Mouse (Mus musculus) forebrain, embryonic 12.5 days (tissue): ENCODE measurements at regions not wholly inside any gene's neighbourhood (a gene's known extent, or its start where the extent isn't known, plus 50 kb on each side); places are given as distances from the start of the nearest gene placed in this dataset.
A peak's percentile ranks its signal among the peaks of the same experiment; 100 is the strongest.

Experiments
- ATAC-seq: fragments of 200-750 bp; cut with Nextera tagmentation; 2 replicates; pipeline ENCODE4 v1.8.0; 2017; ENCODE audit warnings: moderate TSS enrichment; ENCODE audit not compliant: low FRiP score
- H3K27ac ChIP-seq: fragments of 300-500 bp; sonication (generic); 2 replicates; pipeline ENCODE4 v1.5.1; 2016; ENCODE audit warnings: mild to moderate bottlenecking
- H3K27me3 ChIP-seq: fragments of 300-500 bp; sonication (generic); 2 replicates; pipeline ENCODE4 v1.6.1; 2016; ENCODE audit warnings: mild to moderate bottlenecking
- H3K36me3 ChIP-seq: fragments of 300-500 bp; sonication (generic); replicated peaks from 2 replicates; pipeline ENCODE4 v1.6.1; 2016; ENCODE audit warnings: mild to moderate bottlenecking
- H3K4me1 ChIP-seq: fragments of 300-500 bp; sonication (generic); 2 replicates; pipeline ENCODE4 v1.6.1; 2016
- H3K4me2 ChIP-seq: fragments of 300-500 bp; sonication (generic); 2 replicates; pipeline ENCODE4 v1.6.1; 2016; ENCODE audit warnings: mild to moderate bottlenecking, moderate library complexity
- H3K4me3 ChIP-seq: fragments of 300-500 bp; sonication (generic); replicated peaks from 2 replicates; pipeline ENCODE4 v1.5.1; 2016; ENCODE audit warnings: mild to moderate bottlenecking
- H3K9ac ChIP-seq: fragments of 300-500 bp; sonication (generic); 2 replicates; pipeline ENCODE4 v1.6.1; 2016; ENCODE audit warnings: mild to moderate bottlenecking
- H3K9me3 ChIP-seq: fragments of 300-500 bp; sonication (generic); 2 replicates; pipeline ENCODE4 v1.6.1; 2016
- WGBS: fragments of 180-500 bp; shearing (Covaris S2); methylation state at CpG from one replicate; pipeline ENCODE4 v1.1.7; 2016; 5-methylcytosine and 5-hydroxymethylcytosine counted together

GRCm38 (mm10) chr2:169524429-169524828 lies 63.1 kb downstream of the Gm11011 start:
- Histone ChIP-seq H3K27ac (no peak overlapping the region), H3K9ac (no peak overlapping the region), H3K4me1 (peaks cover 2% of the 10 kb centered on the region; the same call in 1 of the 2 replicates), H3K27me3 (no peaks in the 10 kb centered on the region), H3K9me3 (no peaks in the 10 kb centered on the region), H3K4me2 (no peak overlapping the region), H3K36me3 (no peaks in the 10 kb centered on the region), H3K4me3 (no peak overlapping the region)
- whole genome bisulfite sequencing = 89% methylated on average over 17 of the region's 17 CpGs
- no peak for ATAC-seq

- Histone ChIP-seq H3K27me3 (no peaks in the 10 kb centered on the region), H3K4me2 (no peak overlapping the region), H3K9me3 (no peaks in the 10 kb centered on the region), H3K9ac (no peak overlapping the region), H3K4me1 (peaks cover 2% of the 10 kb centered on the region; the same call in 1 of the 2 replicates), H3K4me3 (no peak overlapping the region), H3K27ac (no peak overlapping the region), H3K36me3 (no peaks in the 10 kb centered on the region)
- no peak for ATAC-seq
- 81% methylated on average over 9 of the region's 9 CpGs for WGBS
These were observed 67.6 kb downstream of the Gm11011 start for GRCm38 (mm10) chr2:169519941-169520340.

GRCm38 (mm10) chr2:169515350-169515749 lies 72.2 kb downstream of the Gm11011 start:
- no peak overlapping the region for H3K4me2 ChIP-seq
- peaks cover 2% of the 10 kb centered on the region; the same call in 1 of the 2 replicates for H3K4me1 ChIP-seq
- H3K9me3 ChIP-seq = no peaks in the 10 kb centered on the region
- H3K27ac ChIP-seq = no peak overlapping the region
- H3K27me3 ChIP-seq = no peaks in the 10 kb centered on the region
- no peak overlapping the region for H3K4me3 ChIP-seq
- H3K9ac ChIP-seq = no peak overlapping the region
- ATAC-seq = no peak
- H3K36me3 ChIP-seq = no peaks in the 10 kb centered on the region
- WGBS = 82% methylated on average over 11 of the region's 11 CpGs

- Histone ChIP-seq H3K9ac (no peak overlapping the region), H3K4me2 (no peak overlapping the region), H3K27me3 (no peaks in the 10 kb centered on the region), H3K4me1 (no peaks in the 10 kb centered on the region), H3K4me3 (no peak overlapping the region), H3K36me3 (no peaks in the 10 kb centered on the region), H3K9me3 (no peaks in the 10 kb centered on the region), H3K27ac (no peak overlapping the region)
- ATAC-seq = no peak
- 94% methylated on average over 2 of the region's 2 CpGs for WGBS
These were observed 76.8 kb downstream of the Gm11011 start for GRCm38 (mm10) chr2:169510741-169511140.

DNA sequence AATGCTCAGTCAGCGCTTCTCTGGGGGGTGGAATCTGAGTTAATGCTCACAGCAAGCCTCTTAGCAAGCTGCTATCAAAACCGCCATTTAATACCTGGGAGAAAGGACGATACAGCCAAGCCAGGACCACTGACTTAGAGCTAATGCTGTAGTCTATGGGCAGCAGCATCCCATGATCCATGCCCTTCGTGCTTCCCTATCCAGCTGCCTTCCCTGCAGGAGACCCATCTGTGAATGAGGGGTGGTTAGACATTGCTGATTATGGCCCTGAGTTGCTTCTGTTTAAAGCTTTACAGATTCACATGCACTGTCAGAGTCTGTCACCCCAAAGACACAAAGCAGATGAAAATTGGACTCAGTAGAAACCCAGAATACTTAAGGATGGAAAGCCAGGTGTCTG lies 78.1 kb downstream of the Gm11011 start:
- H3K9ac ChIP-seq = no peak overlapping the region
- no peaks in the 10 kb centered on the region; the same call in 1 of the 2 replicates for H3K4me1 ChIP-seq
- WGBS = 86% methylated on average over 4 of the region's 4 CpGs
- no peak overlapping the region for H3K4me3 ChIP-seq
- ATAC-seq = no peak
- H3K36me3 ChIP-seq = no peaks in the 10 kb centered on the region
- H3K27ac ChIP-seq = no peak overlapping the region
- no peaks in the 10 kb centered on the region for H3K27me3 ChIP-seq
- H3K4me2 ChIP-seq = no peak overlapping the region
- no peaks in the 10 kb centered on the region for H3K9me3 ChIP-seq

GRCm38 (mm10) chr2:169504416-169505057 lies 83.0 kb downstream of the Gm11011 start:
- peak; percentile 55; the same call in 1 of the 2 replicates for ATAC-seq
- Histone ChIP-seq H3K4me1 (no peaks in the 10 kb centered on the region; the same call in 1 of the 2 replicates), H3K4me3 (no peak overlapping the region), H3K9me3 (no peaks in the 10 kb centered on the region), H3K27ac (0 out of 2 replicates have a peak overlapping the region, but pooled peaks have one; percentile 13), H3K4me2 (no peak overlapping the region), H3K36me3 (no peaks in the 10 kb centered on the region), H3K9ac (no peak overlapping the region), H3K27me3 (no peaks in the 10 kb centered on the region)
- 32% methylated on average over 11 of the region's 11 CpGs for WGBS

DNA sequence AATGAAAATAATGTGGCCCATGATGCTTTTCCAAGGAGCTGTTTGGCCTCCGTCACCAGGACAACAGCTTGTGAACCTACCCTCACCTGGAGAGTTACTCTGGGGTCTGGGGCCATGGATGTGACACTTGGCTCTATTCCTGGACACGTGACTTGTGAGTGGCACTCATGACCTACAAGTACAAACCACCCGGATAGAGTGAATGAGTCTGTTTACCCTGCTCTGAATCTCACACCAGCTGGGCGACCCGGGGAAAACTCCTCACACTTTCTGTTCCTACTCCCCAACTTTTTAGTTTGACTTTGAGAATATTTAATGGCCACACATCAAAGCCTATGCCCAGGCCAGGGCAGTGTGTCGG lies 84.0 kb downstream of the Gm11011 start:
- Histone ChIP-seq H3K9me3 (no peaks in the 10 kb centered on the region), H3K4me3 (no peak overlapping the region), H3K9ac (no peak overlapping the region), H3K4me2 (no peak overlapping the region), H3K27ac (no peak overlapping the region), H3K36me3 (no peaks in the 10 kb centered on the region), H3K4me1 (no peaks in the 10 kb centered on the region; the same call in 1 of the 2 replicates), H3K27me3 (0 out of 2 replicates have a peak, but pooled peaks cover under 1% of the 10 kb centered on the region)
- 80% methylated on average over 6 of the region's 6 CpGs for WGBS
- no peak for ATAC-seq

DNA sequence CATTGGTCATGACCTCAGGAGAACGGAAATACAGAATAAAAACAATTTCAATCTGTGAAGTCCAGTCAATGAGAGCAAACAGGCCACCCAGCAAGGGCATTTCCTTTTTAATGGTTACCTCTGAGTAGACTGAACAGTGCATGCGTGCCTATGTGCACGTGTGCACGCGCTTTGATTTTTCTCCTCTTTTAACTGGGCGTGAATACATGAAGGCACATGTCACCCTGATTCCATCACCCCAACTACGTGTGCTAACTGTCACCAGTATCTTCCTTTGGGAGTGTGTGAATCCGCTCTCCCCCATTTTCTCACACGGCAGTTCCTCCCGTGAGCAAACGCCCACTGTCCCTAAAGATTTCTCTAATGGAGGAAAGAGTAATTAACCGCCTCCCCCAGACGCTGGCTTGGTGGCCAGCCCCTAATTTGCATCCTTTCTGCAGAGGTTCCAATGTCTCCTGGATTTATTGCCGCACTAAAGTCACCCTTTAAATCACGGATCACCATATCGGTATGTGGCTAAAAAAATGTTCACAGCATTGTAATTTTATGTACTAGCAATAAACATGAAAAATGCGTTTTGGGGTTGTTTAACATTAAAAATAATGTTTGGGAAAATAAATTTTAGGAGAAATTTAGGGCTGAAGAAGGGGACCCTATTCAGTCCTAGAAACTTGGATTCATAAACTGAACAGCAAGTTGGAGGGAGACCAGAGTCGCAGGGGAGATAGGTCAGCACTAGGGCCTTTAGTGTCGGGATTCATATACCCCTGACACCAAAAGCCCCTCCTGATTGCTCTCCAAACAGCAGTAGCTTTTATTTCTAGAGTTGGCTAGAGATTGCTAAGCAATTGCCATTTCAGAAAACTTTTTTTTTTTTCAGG lies 84.6 kb downstream of the Gm11011 start:
- Histone ChIP-seq H3K4me2 (no peak overlapping the region), H3K4me1 (no peaks in the 10 kb centered on the region; the same call in 1 of the 2 replicates), H3K36me3 (no peaks in the 10 kb centered on the region), H3K4me3 (no peak overlapping the region), H3K27me3 (0 out of 2 replicates have a peak, but pooled peaks cover 3% of the 10 kb centered on the region), H3K9me3 (no peaks in the 10 kb centered on the region), H3K9ac (no peak overlapping the region), H3K27ac (no peak overlapping the region)
- 66% methylated on average over 19 of the region's 19 CpGs for WGBS
- no peak for ATAC-seq

DNA sequence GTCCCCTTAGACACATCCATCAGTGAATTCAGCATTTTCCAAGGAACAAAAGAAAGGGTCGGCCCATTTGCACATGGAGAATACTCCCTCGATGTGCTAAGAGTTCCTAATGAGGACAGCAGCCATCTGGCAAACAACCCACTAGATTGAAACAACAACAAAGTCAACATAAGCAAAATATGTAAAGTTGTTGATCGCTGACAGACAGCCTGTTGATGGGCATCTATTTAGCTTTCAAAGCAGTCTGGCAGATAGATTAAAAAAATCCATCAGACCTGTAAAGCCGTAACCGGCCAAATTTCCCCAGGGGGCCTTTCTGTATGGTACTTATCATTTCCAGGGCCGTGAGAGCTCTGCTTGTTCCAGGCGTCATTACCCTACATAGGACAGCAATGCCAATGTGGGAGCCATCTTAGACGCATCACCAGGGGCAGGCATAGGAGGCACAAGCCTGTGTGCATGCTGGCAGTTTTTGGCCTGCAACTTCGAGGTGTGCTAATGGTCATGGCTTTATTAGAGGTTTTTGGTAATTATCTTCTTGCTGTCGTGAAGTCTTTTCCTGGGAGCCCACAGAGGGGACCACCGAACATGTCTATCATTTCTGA lies 85.7 kb downstream of the Gm11011 start:
- ATAC-seq = no peak
- Histone ChIP-seq H3K36me3 (no peaks in the 10 kb centered on the region), H3K27ac (no peak overlapping the region), H3K4me2 (no peak overlapping the region), H3K27me3 (0 out of 2 replicates have a peak, but pooled peaks cover 3% of the 10 kb centered on the region), H3K9ac (no peak overlapping the region), H3K4me3 (no peak overlapping the region), H3K9me3 (no peaks in the 10 kb centered on the region), H3K4me1 (no peaks in the 10 kb centered on the region; the same call in 1 of the 2 replicates)
- WGBS = 68% methylated on average over 11 of the region's 11 CpGs

- no peak overlapping the region for H3K27ac ChIP-seq
- H3K9me3 ChIP-seq = no peaks in the 10 kb centered on the region
- no peak overlapping the region for H3K9ac ChIP-seq
- H3K4me2 ChIP-seq = no peak overlapping the region
- no peaks in the 10 kb centered on the region for H3K36me3 ChIP-seq
- 91% methylated on average over 10 of the region's 10 CpGs for WGBS
- ATAC-seq = no peak
- H3K4me3 ChIP-seq = no peak overlapping the region
- H3K4me1 ChIP-seq = peaks cover 9% of the 10 kb centered on the region; the same call in 1 of the 2 replicates
- H3K27me3 ChIP-seq = 0 out of 2 replicates have a peak, but pooled peaks cover 3% of the 10 kb centered on the region
These were observed 92.2 kb downstream of the Gm11011 start for GRCm38 (mm10) chr2:169495368-169495767.

DNA sequence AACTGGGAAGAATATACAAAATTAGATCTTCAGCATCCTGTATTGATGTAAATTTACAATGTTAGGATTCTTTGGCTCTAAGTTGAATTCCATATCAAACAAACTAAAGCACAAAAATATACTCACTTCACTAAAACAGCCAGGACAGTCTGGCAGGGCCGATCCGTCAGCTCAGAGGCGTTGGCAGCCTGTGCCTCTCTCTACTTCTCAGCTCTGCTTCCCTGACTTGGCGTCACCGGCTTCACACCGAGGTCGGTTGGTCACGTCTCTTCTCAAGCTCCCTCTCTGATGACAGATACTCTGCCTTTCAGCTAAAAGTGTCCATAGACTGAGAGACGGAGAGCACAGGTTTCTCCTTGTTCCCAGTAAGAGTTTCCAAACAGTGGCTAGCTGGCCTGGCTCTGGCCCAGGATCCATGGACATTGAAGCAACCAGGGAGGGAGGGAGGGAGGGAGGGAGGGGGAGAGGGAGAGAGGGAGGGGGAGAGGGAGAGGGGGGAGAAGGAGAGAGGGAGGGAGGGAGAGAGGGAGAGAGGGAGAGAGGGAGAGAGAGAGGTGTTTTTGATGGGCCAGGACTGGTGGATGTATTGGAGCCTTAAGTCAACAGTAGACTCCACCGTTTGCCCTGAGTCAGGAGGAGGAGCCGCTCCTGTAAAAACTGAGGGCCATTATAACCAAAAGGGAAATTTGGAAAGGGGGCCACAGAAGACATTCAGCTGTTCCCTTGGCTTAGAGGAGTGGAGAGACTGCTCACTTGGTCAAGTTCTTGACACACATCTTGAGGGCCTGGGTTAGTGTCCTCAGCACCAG lies 92.8 kb downstream of the Gm11011 start:
- no peak overlapping the region for H3K4me2 ChIP-seq
- H3K9me3 ChIP-seq = no peaks in the 10 kb centered on the region
- peaks cover 9% of the 10 kb centered on the region; the same call in 1 of the 2 replicates for H3K4me1 ChIP-seq
- no peak overlapping the region for H3K27ac ChIP-seq
- WGBS = 82% methylated on average over 11 of the region's 11 CpGs
- 0 out of 2 replicates have a peak, but pooled peaks cover 3% of the 10 kb centered on the region for H3K27me3 ChIP-seq
- no peaks in the 10 kb centered on the region for H3K36me3 ChIP-seq
- no peak overlapping the region for H3K9ac ChIP-seq
- H3K4me3 ChIP-seq = no peak overlapping the region
- no peak for ATAC-seq
